Mouse (Mus musculus) neural tube, embryonic 14.5 days (tissue): Measurements from ENCODE around the gene Gm49384. TPM values are rescaled to one million over a fixed set of nuclear protein-coding genes. Genes with fewer than 3 reads are reported as not detected.
A peak's percentile ranks its signal among the peaks of the same experiment; 100 is the strongest.
"Not testable (repeated sequence)": the region's sequence is repeated elsewhere in the genome, so short reads cannot be mapped to it uniquely, and the experiment has no call there.

ENCODE experiments used
- ATAC-seq: fragments of 200-750 bp; cut with Nextera tagmentation; 2 replicates; pipeline ENCODE4 v1.8.0; 2017; ENCODE audit warnings: low read depth, mild to moderate bottlenecking, moderate TSS enrichment, moderate library complexity
- H3K27ac ChIP-seq: fragments of 300-500 bp; sonication (generic); 2 replicates; pipeline ENCODE4 v1.5.1; 2014; ENCODE audit warnings: low read depth, mild to moderate bottlenecking, control low read depth, low read length, moderate library complexity, mixed read lengths
- H3K27me3 ChIP-seq: fragments of 300-500 bp; sonication (generic); 2 replicates; pipeline ENCODE4 v1.6.1; 2014; ENCODE audit warnings: low read length; ENCODE audit not compliant: control insufficient read depth, insufficient read depth
- H3K36me3 ChIP-seq: fragments of 300-500 bp; sonication (generic); 2 replicates; pipeline ENCODE4 v1.6.1; 2014; ENCODE audit warnings: low read length, mixed read lengths; ENCODE audit not compliant: control insufficient read depth, insufficient read depth
- H3K4me1 ChIP-seq: fragments of 300-500 bp; sonication (generic); 2 replicates; pipeline ENCODE4 v1.6.1; 2014; ENCODE audit warnings: low read length; ENCODE audit not compliant: control insufficient read depth, insufficient read depth
- H3K4me2 ChIP-seq: fragments of 300-500 bp; sonication (generic); 2 replicates; pipeline ENCODE4 v1.6.1; 2014; ENCODE audit warnings: mild to moderate bottlenecking, low read depth, low read length, control low read depth
- H3K4me3 ChIP-seq: fragments of 300-500 bp; sonication (generic); 2 replicates; pipeline ENCODE4 v1.5.1; 2014; ENCODE audit warnings: low read depth, low read length, control low read depth, mixed read lengths
- H3K9ac ChIP-seq: fragments of 300-500 bp; sonication (generic); replicated peaks from 2 replicates; pipeline ENCODE4 v1.6.1; 2014; ENCODE audit warnings: low read depth, mild to moderate bottlenecking, control low read depth, low read length, mixed read lengths
- H3K9me3 ChIP-seq: fragments of 300-500 bp; sonication (generic); 2 replicates; pipeline ENCODE4 v1.6.1; 2016; ENCODE audit warnings: low read length; ENCODE audit not compliant: control insufficient read depth
- WGBS: fragments of 180-500 bp; shearing (Covaris S2); extraction: QIAGEN DNeasy Blood & Tissue Kit; methylation state at CpG from one replicate; pipeline ENCODE4 v1.1.7; 2014; 5-methylcytosine and 5-hydroxymethylcytosine counted together
- polyA plus RNA-seq: library from polyadenylated mRNA; unstranded; fragments of >200 nt; fragmentation: Nextera tagmentation; extraction: Ambion mirVana; gene quantifications from 2 replicates; pipeline ENCODE4 v1.2.1, GENCODE M21; 2014

Gene Gm49384
- polyA plus RNA-seq, 1 experiment from 2014 or later: 9.1 TPM

DNA sequence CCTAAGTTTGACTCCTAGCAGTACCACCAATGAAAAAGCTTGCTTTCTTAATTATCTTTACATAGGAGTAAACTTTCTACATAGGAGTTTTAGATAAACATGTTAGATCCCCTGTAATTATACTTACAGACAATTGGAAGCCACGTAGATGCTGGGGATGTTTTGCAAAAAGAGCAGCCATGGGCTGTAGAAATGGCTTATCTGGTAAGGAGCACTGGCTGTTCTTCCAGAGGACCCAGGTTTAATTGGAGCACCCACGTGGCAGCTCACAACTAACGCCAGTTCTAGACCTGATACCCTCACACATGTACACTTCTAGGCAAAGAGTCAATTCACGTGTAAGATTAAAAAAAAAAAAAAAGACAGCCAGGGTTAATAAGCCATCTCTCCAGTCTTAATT is 22.3 kb downstream of the Gm49384 start:
- peaks cover 11% of the 10 kb centered on the region for H3K4me1 ChIP-seq
- no peaks in the 10 kb centered on the region for H3K27me3 ChIP-seq
- H3K9ac ChIP-seq: no peak overlapping the region
- no peaks in the 10 kb centered on the region for H3K36me3 ChIP-seq
- H3K4me2 ChIP-seq: no peak overlapping the region
- H3K27ac ChIP-seq: no peak overlapping the region
- ATAC-seq: no peak
- no peak overlapping the region for H3K4me3 ChIP-seq
- H3K9me3 ChIP-seq: no peaks in the 10 kb centered on the region
- 89% methylated on average over 4 of the region's 4 CpGs for WGBS

DNA sequence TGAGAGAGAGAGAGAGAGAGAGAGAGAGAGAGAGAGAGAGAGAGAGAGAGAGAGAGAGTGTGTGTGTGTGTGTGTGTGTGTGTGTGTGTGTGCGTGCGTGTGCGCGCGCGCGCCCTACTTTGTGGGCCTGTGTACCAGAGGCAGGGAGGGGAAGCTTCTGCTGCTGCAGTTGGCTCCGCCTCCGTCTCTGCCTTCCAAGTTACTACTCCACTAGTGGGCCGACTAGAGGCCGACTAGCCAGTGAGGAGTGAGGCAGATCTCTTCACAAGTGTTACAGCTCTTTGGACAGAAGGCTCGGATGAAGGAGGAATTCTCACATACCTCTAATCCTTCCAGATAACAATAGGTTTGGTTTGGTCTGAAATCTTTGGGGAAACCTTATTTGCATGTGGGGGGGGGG is 24.7 kb downstream of the Gm49384 start:
- Histone ChIP-seq H3K4me2 (no peak overlapping the region), H3K4me1 (0 out of 2 replicates have a peak, but pooled peaks cover 4% of the 10 kb centered on the region), H3K9me3 (no peaks in the 10 kb centered on the region), H3K27ac (no peak overlapping the region), H3K27me3 (no peaks in the 10 kb centered on the region), H3K36me3 (no peaks in the 10 kb centered on the region), H3K4me3 (no peak overlapping the region), H3K9ac (no peak overlapping the region)
- WGBS: 80% methylated on average over 12 of the region's 12 CpGs
- ATAC-seq: no peak

DNA sequence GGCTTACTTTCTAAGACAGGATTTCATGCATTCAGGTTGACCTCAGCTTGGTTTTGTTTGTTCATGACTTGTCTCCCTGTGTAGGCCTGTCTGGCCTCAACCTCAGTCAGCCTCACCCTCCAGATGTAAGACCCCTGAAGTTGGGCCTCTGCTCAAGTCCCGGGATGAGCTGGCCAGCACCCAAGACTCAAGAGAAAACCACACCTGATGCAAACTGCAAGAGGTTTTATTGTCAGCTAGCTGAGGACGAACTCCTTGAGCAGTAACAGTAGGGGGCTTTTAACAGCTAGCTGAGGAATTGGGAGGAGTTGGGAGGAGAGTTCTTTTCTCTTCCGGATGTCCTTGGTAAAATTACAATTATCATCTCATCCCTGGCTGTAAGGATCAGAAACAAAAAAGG is 26.5 kb downstream of the Gm49384 start:
- H3K27ac ChIP-seq: no peak overlapping the region
- H3K4me2 ChIP-seq: no peak overlapping the region
- no peaks in the 10 kb centered on the region for H3K9me3 ChIP-seq
- H3K4me3 ChIP-seq: no peak overlapping the region
- no peaks in the 10 kb centered on the region for H3K36me3 ChIP-seq
- no peaks in the 10 kb centered on the region for H3K4me1 ChIP-seq
- H3K9ac ChIP-seq: no peak overlapping the region
- H3K27me3 ChIP-seq: no peaks in the 10 kb centered on the region
- ATAC-seq: no peak
- 68% methylated on average over 3 of the region's 3 CpGs for WGBS

DNA sequence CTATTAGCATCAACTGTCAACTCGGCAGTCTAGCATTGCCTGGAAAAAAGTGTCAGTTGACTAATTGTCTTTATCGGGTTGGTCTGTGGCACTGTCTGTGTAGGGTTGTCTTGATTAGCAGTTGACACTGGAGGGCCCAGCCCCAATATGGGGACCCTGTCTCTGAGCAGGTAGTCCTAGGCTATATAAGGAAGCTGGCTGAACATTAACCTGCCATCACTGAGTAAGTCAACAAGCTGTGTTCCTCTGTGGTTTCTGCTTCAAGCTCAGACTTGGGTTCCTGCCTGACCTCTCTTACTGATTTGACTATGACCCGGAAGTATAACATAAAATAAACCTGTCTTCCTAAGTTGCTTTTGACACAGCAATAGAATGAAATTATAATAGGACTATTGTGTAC is 28.1 kb downstream of the Gm49384 start:
- H3K9ac ChIP-seq: no peak overlapping the region
- H3K4me3 ChIP-seq: no peak overlapping the region
- no peaks in the 10 kb centered on the region for H3K9me3 ChIP-seq
- H3K36me3 ChIP-seq: no peaks in the 10 kb centered on the region
- no peak for ATAC-seq
- H3K27ac ChIP-seq: no peak overlapping the region
- no peak overlapping the region for H3K4me2 ChIP-seq
- H3K4me1 ChIP-seq: no peaks in the 10 kb centered on the region
- H3K27me3 ChIP-seq: no peaks in the 10 kb centered on the region
- 97% methylated on average over 3 of the region's 3 CpGs for WGBS

DNA sequence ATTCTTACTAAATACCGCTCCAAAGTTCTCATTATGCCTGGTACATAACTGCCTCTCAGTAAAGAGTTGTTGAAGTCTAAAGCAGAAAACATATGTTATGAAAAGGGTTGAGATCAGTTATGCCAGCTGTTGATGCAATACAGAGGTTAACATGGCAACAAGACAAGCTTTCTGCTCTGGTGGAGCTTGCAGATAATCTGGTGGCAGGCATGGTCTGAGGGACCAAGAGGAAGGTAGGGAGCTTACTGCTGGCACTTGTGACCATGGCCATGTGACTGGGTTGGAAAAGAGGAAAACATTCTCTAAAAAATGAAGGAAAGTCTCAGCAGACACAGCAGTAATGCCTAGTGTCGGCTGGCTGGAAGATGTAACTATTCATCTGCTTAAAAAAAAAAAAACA is 32.8 kb downstream of the Gm49384 start:
- Histone ChIP-seq H3K9ac (no peak overlapping the region), H3K9me3 (no peaks in the 10 kb centered on the region), H3K27ac (no peak overlapping the region), H3K4me1 (peaks cover 4% of the 10 kb centered on the region), H3K36me3 (no peaks in the 10 kb centered on the region), H3K4me2 (no peak overlapping the region), H3K27me3 (no peaks in the 10 kb centered on the region), H3K4me3 (no peak overlapping the region)
- 99% methylated on average over 2 of the region's 2 CpGs for WGBS
- no peak for ATAC-seq

DNA sequence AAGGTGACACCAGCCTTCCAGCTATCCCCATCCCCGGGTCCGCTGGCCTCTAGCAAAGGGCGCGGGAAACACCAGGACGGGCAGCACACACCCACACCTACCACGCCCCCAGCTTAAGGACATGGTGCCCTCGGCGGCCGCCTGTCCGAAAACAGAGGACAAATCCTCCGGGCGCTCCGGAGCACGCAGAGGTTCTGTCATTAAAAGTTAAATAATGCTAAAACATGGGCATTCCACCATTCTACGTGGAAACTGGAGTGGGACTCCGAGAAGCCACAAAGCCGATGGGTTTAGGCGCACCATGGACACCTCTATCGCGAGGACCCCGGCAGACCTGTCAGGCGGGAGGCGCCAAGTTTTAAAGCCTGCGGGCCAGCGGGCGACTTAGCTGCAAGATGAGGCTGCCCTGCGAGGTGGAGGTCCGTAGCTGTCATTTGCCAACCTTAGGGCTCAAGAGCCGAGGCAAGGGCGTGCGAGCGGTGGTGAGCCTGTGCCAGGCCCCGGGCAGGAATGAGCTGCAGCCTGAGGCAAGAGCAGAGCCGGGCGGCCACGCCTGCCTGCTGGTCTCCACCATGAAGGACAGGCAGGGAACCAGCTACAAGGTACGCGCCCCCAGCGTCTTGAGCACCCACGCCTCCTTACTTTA is 35.5 kb downstream of the Gm49384 start, which contains the start of gene Lrr1:
Gene Lrr1 (plus strand): TSS at position 354 of the 646 bp plus-strand sequence.
- H3K27me3 ChIP-seq: no peaks in the 10 kb centered on the region
- peak within 1 kb of the TSS; percentile 93 for H3K4me2 ChIP-seq
- peak within 1 kb of the TSS; percentile 55 for H3K4me3 ChIP-seq
- peak within 1 kb of the TSS; percentile 72 for H3K27ac ChIP-seq
- no peaks in the 10 kb centered on the region for H3K9me3 ChIP-seq
- WGBS: under 1% methylated on average over 40 of the region's 40 CpGs
- H3K36me3 ChIP-seq: no peaks in the 10 kb centered on the region
- peak within 1 kb of the TSS; percentile 62 for H3K9ac ChIP-seq
- peaks cover 4% of the 10 kb centered on the region for H3K4me1 ChIP-seq
- peak; percentile 95 for ATAC-seq

DNA sequence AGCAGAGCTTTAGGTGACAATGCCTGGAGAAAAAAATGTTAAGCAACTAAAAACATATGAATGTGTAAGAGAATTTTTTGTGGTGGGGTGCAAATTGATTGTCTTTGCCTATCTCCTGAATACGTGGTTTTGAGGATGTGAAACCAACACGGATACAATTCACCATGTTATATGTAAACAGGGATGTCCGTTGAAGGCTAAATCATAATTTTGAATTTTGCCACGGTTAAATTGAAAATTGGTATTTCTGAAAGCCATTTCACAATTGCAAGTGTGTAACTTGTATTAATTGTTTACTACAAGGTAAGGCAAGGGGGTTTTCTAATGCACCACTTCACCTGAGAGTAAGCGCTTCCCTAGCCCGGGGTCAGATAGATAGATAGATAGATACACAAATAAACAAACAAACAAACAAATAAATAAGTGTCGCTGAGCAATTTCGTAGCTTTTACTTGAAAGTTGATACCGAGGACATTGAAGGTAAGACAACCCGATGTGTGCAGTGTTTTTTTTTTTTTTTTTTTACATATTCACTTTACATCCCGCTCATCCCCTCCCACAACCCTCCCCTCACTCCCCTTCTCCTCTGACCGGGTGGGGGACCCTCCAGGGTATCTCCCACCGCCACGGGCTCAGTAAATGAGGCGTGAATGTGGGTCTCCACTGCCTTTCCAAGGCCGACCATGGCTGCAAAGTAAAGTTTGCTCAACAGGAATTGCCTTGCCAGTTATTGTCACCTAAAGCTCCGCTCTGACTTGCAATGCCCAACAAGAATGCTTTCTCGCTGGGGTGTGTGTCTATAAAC is 36.2 kb downstream of the Gm49384 start:
- Histone ChIP-seq H3K9ac (peak overlapping the region; percentile 62), H3K4me3 (peak overlapping the region; percentile 55), H3K27ac (peak overlapping the region; percentile 72), H3K9me3 (no peaks in the 10 kb centered on the region), H3K27me3 (no peaks in the 10 kb centered on the region), H3K4me2 (peak overlapping the region; percentile 93), H3K36me3 (no peaks in the 10 kb centered on the region), H3K4me1 (peaks cover 4% of the 10 kb centered on the region)
- peak; percentile 66 for ATAC-seq
- WGBS: 8% methylated on average over 18 of the region's 18 CpGs

DNA sequence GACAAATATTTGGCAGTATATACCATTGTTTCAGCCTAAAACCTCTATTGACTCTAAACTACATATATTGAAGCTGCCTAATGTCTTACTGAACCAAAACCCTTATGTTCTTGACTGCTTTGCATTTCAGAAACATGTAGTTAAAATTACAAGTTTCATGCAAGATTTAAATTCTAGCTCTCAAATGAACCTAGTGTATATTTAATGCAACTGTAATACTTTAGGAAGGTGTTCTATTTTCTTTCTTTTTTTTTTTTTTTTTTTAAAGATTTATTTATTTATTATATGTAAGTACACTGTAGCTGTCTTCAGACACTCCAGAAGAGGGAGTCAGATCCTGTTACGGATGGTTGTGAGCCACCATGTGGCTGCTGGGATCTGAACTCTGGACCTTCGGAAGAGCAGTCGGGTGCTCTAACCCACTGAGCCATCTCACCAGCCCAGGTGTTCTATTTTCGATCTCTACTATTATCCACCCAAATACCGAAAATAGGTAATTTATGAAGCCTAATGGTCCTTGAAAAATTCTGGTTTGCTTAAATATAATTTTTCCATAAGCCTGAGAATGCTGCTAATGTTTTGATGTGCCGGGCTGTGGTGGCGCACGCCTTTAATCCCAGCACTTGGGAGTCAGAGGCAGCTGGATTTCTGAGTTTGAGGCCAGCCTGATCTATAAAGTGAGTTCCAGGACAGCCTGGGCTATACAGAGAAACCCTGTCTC is 37.0 kb downstream of the Gm49384 start:
- 76% methylated on average over 8 of the region's 8 CpGs for WGBS
- H3K36me3 ChIP-seq, H3K27me3 ChIP-seq, H3K4me1 ChIP-seq, H3K4me3 ChIP-seq, H3K9me3 ChIP-seq, H3K27ac ChIP-seq, ATAC-seq, H3K4me2 ChIP-seq, H3K9ac ChIP-seq: not testable (repeated sequence)

DNA sequence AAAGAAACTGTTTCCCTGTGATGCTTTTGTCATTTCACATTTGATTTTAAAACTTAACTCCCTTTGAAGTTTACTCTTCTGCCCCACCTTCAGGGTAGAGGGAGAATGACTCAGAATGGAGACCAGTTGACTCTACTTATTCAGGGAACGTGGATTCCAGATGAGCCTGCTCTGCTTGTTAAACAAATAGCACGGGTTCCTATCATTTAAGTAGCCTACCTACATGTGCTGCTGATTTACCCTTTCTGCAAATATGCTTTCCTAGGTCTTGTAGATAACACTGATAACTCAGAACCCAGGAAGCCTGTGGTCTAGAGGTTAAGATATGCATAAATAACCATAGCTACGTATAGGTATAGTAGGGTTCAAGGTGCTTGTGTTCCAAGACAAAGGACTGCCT is 39.2 kb downstream of the Gm49384 start:
- H3K9ac ChIP-seq: no peak overlapping the region
- peaks cover 4% of the 10 kb centered on the region for H3K4me1 ChIP-seq
- no peak overlapping the region for H3K27ac ChIP-seq
- no peak overlapping the region for H3K4me2 ChIP-seq
- 63% methylated on average over 3 of the region's 3 CpGs for WGBS
- no peaks in the 10 kb centered on the region for H3K36me3 ChIP-seq
- H3K4me3 ChIP-seq: no peak overlapping the region
- no peaks in the 10 kb centered on the region for H3K27me3 ChIP-seq
- H3K9me3 ChIP-seq: no peaks in the 10 kb centered on the region
- ATAC-seq: no peak
